ENCODE assay signal across 11 mouse cellular contexts in genomic region chr14:76686762-76687453, GRCm38 (mm10).
A peak's percentile ranks its signal among the peaks of the same experiment; 100 is the strongest.
DNase-seq lines count a peak whose midpoint lies in the region; ATAC-seq lines count a peak whose summit lies in the region.
"Had no signal": no experiment of that assay in that cellular context is flagged by ENCODE, and none has a peak within 500 bp of the region (broad histone marks: within the 10 kb centered on the region; RNA-seq: fewer than 3 reads in every experiment).

No protein-coding gene starts in this region.

- WGBS in forebrain, embryonic 14.5 days = 52% methylated on average over 9 of the region's 9 CpGs
- 49% methylated on average over 9 of the region's 9 CpGs for WGBS in forebrain, embryonic 15.5 days
- 27% methylated on average over 9 of the region's 9 CpGs for WGBS in neural tube, embryonic 13.5 days
- WGBS in limb, embryonic 11.5 days = 36% methylated on average over 9 of the region's 9 CpGs
- 35% methylated on average over 9 of the region's 9 CpGs for WGBS in stomach, embryonic 16.5 days

- H3K4me2 ChIP-seq in forebrain, embryonic 14.5 days (ENCODE audit: low read length) = no peak overlapping the region
- H3K4me2 ChIP-seq in forebrain, embryonic 15.5 days (replicated peaks) = no peak overlapping the region
- no peak overlapping the region for H3K4me2 ChIP-seq in neural tube, embryonic 13.5 days
- no peak overlapping the region for H3K4me2 ChIP-seq in limb, embryonic 11.5 days (ENCODE audit: low read depth, severe bottlenecking)
- no peak overlapping the region for H3K4me2 ChIP-seq in stomach, embryonic 16.5 days (ENCODE audit: low read depth, low read length)

- no peak overlapping the region for H3K27ac ChIP-seq in forebrain, embryonic 14.5 days (ENCODE audit: low read depth, low read length)
- no peak overlapping the region for H3K27ac ChIP-seq in forebrain, embryonic 15.5 days (replicated peaks)
- peak overlapping the region; percentile 61 for H3K27ac ChIP-seq in neural tube, embryonic 13.5 days (replicated peaks)
- H3K27ac ChIP-seq in limb, embryonic 11.5 days (replicated peaks; ENCODE audit: low read depth, low read length) = peak overlapping the region; percentile 8; the same call in 1 of the 2 replicates
- no peak overlapping the region for H3K27ac ChIP-seq in stomach, embryonic 16.5 days (ENCODE audit: low read length)
- H3K27ac ChIP-seq: liver, embryonic 14.5 days had no signal

- no peak overlapping the region for H3K9ac ChIP-seq in forebrain, embryonic 14.5 days (ENCODE audit: low read length)
- no peak overlapping the region for H3K9ac ChIP-seq in forebrain, embryonic 15.5 days (replicated peaks)
- H3K9ac ChIP-seq in neural tube, embryonic 13.5 days = no peak overlapping the region
- H3K9ac ChIP-seq in limb, embryonic 11.5 days (ENCODE audit: low read length) = no peak overlapping the region; the same call in 1 of the 2 replicates
- no peak overlapping the region for H3K9ac ChIP-seq in stomach, embryonic 16.5 days (ENCODE audit: low read length)
- H3K9ac ChIP-seq: liver, embryonic 14.5 days had no signal

- DNase-seq in forebrain, embryonic 14.5 days (ENCODE audit: low spot score) = no peak
- DNase-seq in neural tube, embryonic 10.5 days (ENCODE audit: extremely low spot score, low spot score) = no peak
- DNase-seq in limb, embryonic 11.5 days (ENCODE audit: low spot score) = no peak
- no peak for DNase-seq in frontal cortex, postnatal 25 days (ENCODE audit: low spot score in 2 of 2)
- DNase-seq in gastrocnemius, postnatal 4 days (ENCODE audit: low spot score in 2 of 2) = no peak
- DNase-seq: heart, postnatal 36 days; spleen, adult 18-20 months had no signal

- 0 out of 2 replicates have a peak, but pooled peaks have one; percentile 18 for ATAC-seq in forebrain, embryonic 14.5 days
- no peak; the same call in 1 of the 2 replicates for ATAC-seq in forebrain, embryonic 15.5 days (replicated peaks)
- ATAC-seq in neural tube, embryonic 13.5 days (ENCODE audit: low read depth) = no peak
- ATAC-seq in limb, embryonic 11.5 days (ENCODE audit: insufficient number of reproducible peaks, low FRiP score, low TSS enrichment, low read depth) = no peak; the same call in 1 of the 2 replicates
- peak; percentile 53; the same call in 1 of the 2 replicates for ATAC-seq in stomach, embryonic 16.5 days (ENCODE audit: insufficient read depth, low FRiP score)

- no peaks in the 10 kb centered on the region for H3K27me3 ChIP-seq in forebrain, embryonic 14.5 days (replicated peaks; ENCODE audit: control insufficient read depth, insufficient read depth, low read length)
- no peaks in the 10 kb centered on the region for H3K27me3 ChIP-seq in forebrain, embryonic 15.5 days
- no peaks in the 10 kb centered on the region; the same call in 1 of the 2 replicates for H3K27me3 ChIP-seq in neural tube, embryonic 13.5 days
- no peaks in the 10 kb centered on the region for H3K27me3 ChIP-seq in limb, embryonic 11.5 days (ENCODE audit: control insufficient read depth, insufficient read depth, low read length)
- no peaks in the 10 kb centered on the region for H3K27me3 ChIP-seq in stomach, embryonic 16.5 days (ENCODE audit: control insufficient read depth, insufficient read depth, low read length)

- H3K4me3 ChIP-seq in forebrain, embryonic 14.5 days (ENCODE audit: low read depth, low read length) = no peak overlapping the region
- H3K4me3 ChIP-seq in forebrain, embryonic 15.5 days = no peak overlapping the region
- H3K4me3 ChIP-seq in neural tube, embryonic 13.5 days = no peak overlapping the region
- no peak overlapping the region for H3K4me3 ChIP-seq in limb, embryonic 11.5 days (ENCODE audit: low read depth, low read length)
- no peak overlapping the region for H3K4me3 ChIP-seq in stomach, embryonic 16.5 days (replicated peaks; ENCODE audit: low read length)

- H3K9me3 ChIP-seq in forebrain, embryonic 14.5 days (replicated peaks; ENCODE audit: control insufficient read depth, low read length) = no peaks in the 10 kb centered on the region
- no peaks in the 10 kb centered on the region for H3K9me3 ChIP-seq in forebrain, embryonic 15.5 days
- no peaks in the 10 kb centered on the region for H3K9me3 ChIP-seq in neural tube, embryonic 13.5 days
- H3K9me3 ChIP-seq in limb, embryonic 11.5 days (ENCODE audit: control insufficient read depth, low read length) = no peaks in the 10 kb centered on the region
- H3K9me3 ChIP-seq in stomach, embryonic 16.5 days (replicated peaks; ENCODE audit: control insufficient read depth, low read length) = no peaks in the 10 kb centered on the region

- H3K36me3 ChIP-seq in forebrain, embryonic 14.5 days (ENCODE audit: control insufficient read depth, insufficient read depth, low read length) = no peaks in the 10 kb centered on the region
- no peaks in the 10 kb centered on the region for H3K36me3 ChIP-seq in forebrain, embryonic 15.5 days
- H3K36me3 ChIP-seq in neural tube, embryonic 13.5 days = no peaks in the 10 kb centered on the region
- no peaks in the 10 kb centered on the region for H3K36me3 ChIP-seq in limb, embryonic 11.5 days (ENCODE audit: control insufficient read depth, insufficient read depth, low read length)
- H3K36me3 ChIP-seq in stomach, embryonic 16.5 days (ENCODE audit: control insufficient read depth, insufficient read depth, low read length) = no peaks in the 10 kb centered on the region

- H3K4me1 ChIP-seq in forebrain, embryonic 14.5 days (ENCODE audit: control insufficient read depth, insufficient read depth, low read length) = peaks cover 9% of the 10 kb centered on the region; the same call in 1 of the 2 replicates
- peaks cover 9% of the 10 kb centered on the region; the same call in 1 of the 2 replicates for H3K4me1 ChIP-seq in forebrain, embryonic 15.5 days
- peaks cover 37% of the 10 kb centered on the region for H3K4me1 ChIP-seq in neural tube, embryonic 13.5 days (replicated peaks)
- peaks cover 17% of the 10 kb centered on the region for H3K4me1 ChIP-seq in limb, embryonic 11.5 days (ENCODE audit: control insufficient read depth, insufficient read depth, low read length)
- peaks cover 36% of the 10 kb centered on the region for H3K4me1 ChIP-seq in stomach, embryonic 16.5 days (ENCODE audit: control insufficient read depth, insufficient read depth, low read length)

Comparison
In these comparisons a context has a peak if more than half of its experiments do, and no peak if none do; other contexts are left out.
1. ATAC-seq: peak in forebrain, embryonic 14.5 days (single experiment) and stomach, embryonic 16.5 days (single experiment); none in forebrain, embryonic 15.5 days (single experiment), neural tube, embryonic 13.5 days (single experiment) and limb, embryonic 11.5 days (single experiment).
2. H3K27ac ChIP-seq: peak in neural tube, embryonic 13.5 days (single experiment) and limb, embryonic 11.5 days (single experiment); none in forebrain, embryonic 14.5 days (single experiment), forebrain, embryonic 15.5 days (single experiment) and stomach, embryonic 16.5 days (single experiment).